Mouse (Mus musculus) adrenal gland, postnatal 4 days (tissue): ENCODE data around the gene Rpia. TPM values are rescaled to one million over a fixed set of nuclear protein-coding genes. Genes with fewer than 3 reads are reported as not detected.

Experiments
- total RNA-seq, 2 experiments: library from RNA; stranded (reverse); gene quantifications; 2 replicates each; pipeline ENCODE4 v1.2.3; 2021

Rpia gene
- total RNA-seq, 2 experiments from 2014 or later = 24.7 to 26.1 TPM

Other genes with a start within 250 kb of the Rpia start
- 10 to 100 TPM; 22.6 to 24.0 TPM for gene Eif2ak3, start 52.3 kb upstream of the Rpia start, total RNA-seq
- gene Tex37, start 126.7 kb upstream of the Rpia start, total RNA-seq = not detected
- not detected for gene Foxi3, start 164.3 kb upstream of the Rpia start, total RNA-seq